Mouse (Mus musculus) limb, embryonic 12.5 days (tissue): ENCODE data around the gene Rfx4. TPM values are rescaled to one million over a fixed set of nuclear protein-coding genes. Genes with fewer than 3 reads are reported as not detected.

Experiments
- ATAC-seq: fragments of 200-750 bp; cut with Nextera tagmentation; 2 replicates; pipeline ENCODE4 v1.8.0; 2017; ENCODE audit warnings: low read depth, moderate TSS enrichment; ENCODE audit not compliant: insufficient number of reproducible peaks, insufficient read depth, low FRiP score, low TSS enrichment
- H3K27ac ChIP-seq: fragments of 300-500 bp; sonication (generic); 2 replicates; pipeline ENCODE4 v1.5.1; 2016; ENCODE audit warnings: mild to moderate bottlenecking, moderate library complexity
- H3K27me3 ChIP-seq: fragments of 300-500 bp; sonication (generic); 2 replicates; pipeline ENCODE4 v1.6.1; 2016; ENCODE audit warnings: mild to moderate bottlenecking, moderate library complexity
- H3K36me3 ChIP-seq: fragments of 300-500 bp; sonication (generic); 2 replicates; pipeline ENCODE4 v1.6.1; 2016; ENCODE audit warnings: mild to moderate bottlenecking, moderate library complexity
- H3K4me1 ChIP-seq: fragments of 300-500 bp; sonication (generic); replicated peaks from 2 replicates; pipeline ENCODE4 v1.6.1; 2016
- H3K4me2 ChIP-seq: fragments of 300-500 bp; sonication (generic); 2 replicates; pipeline ENCODE4 v1.6.1; 2016; ENCODE audit warnings: mild to moderate bottlenecking, moderate library complexity
- H3K4me3 ChIP-seq: fragments of 300-500 bp; sonication (generic); replicated peaks from 2 replicates; pipeline ENCODE4 v1.5.1; 2016; ENCODE audit warnings: mild to moderate bottlenecking
- H3K9ac ChIP-seq: fragments of 300-500 bp; sonication (generic); replicated peaks from 2 replicates; pipeline ENCODE4 v1.6.1; 2016; ENCODE audit warnings: mild to moderate bottlenecking, moderate library complexity
- H3K9me3 ChIP-seq: fragments of 300-500 bp; sonication (generic); 2 replicates; pipeline ENCODE4 v1.6.1; 2016; ENCODE audit warnings: mild to moderate bottlenecking, moderate library complexity
- WGBS: fragments of 180-500 bp; shearing (Covaris S2); methylation state at CpG from one replicate; pipeline ENCODE4 v1.1.7; 2016; 5-methylcytosine and 5-hydroxymethylcytosine counted together
- polyA plus RNA-seq: library from polyadenylated mRNA; unstranded; fragments of >200 nt; fragmentation: Nextera tagmentation; extraction: Ambion mirVana; gene quantifications from 2 replicates; pipeline ENCODE4 v1.2.1, GENCODE M21; 2016

Gene Rfx4
- polyA plus RNA-seq, 1 experiment from 2014 or later = 1.2 TPM

GRCm38 (mm10) chr10:84815676-84816436 is 60.0 kb downstream of the Rfx4 start:
- no peak overlapping the region for H3K9ac ChIP-seq
- H3K27ac ChIP-seq = no peak overlapping the region
- H3K36me3 ChIP-seq = no peaks in the 10 kb centered on the region
- no peaks in the 10 kb centered on the region for H3K9me3 ChIP-seq
- ATAC-seq = no peak
- 73% methylated on average over 4 of the region's 4 CpGs for WGBS
- H3K4me3 ChIP-seq = no peak overlapping the region
- H3K4me1 ChIP-seq = no peaks in the 10 kb centered on the region
- H3K27me3 ChIP-seq = no peaks in the 10 kb centered on the region
- H3K4me2 ChIP-seq = no peak overlapping the region

DNA sequence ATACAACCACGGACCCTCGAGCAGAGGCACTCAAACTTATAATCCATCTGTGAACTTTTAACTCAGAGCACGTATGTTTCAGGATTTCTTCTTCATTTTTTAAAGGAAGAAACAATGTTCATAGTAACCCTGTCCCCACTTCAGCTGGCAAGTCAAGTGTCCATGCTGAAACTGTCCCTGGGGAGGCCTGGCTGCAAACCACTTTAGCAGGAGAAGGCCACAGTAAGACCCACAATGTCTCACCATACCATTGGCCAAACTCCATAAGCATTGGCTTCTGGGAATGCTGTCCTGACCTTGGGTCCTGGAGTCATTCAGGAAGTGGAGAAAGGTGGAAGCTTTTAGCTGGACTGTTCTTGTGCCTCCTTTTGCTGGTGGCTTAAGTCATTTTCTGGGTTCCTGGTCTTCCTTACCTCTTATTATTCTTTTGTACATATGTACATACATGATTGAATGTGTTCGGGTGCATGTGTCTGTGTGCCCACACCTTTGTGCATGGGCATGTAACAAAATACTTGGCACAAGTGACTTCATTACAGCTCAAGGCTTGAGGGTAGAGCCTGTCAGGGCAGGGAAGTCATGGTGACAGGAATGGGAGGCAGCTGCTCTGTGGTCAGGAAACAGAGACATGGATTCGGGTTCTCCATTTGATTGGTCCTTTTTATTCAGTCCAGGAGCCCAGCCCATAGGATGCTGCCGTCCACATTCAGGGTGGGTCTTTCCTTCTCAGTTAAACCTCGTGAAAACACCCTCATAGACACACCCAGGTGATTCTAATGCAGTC is 61.4 kb downstream of the Rfx4 start:
- Histone ChIP-seq H3K36me3 (no peaks in the 10 kb centered on the region), H3K4me2 (no peak overlapping the region), H3K9me3 (no peaks in the 10 kb centered on the region), H3K9ac (no peak overlapping the region), H3K4me1 (no peaks in the 10 kb centered on the region), H3K27me3 (no peaks in the 10 kb centered on the region), H3K4me3 (no peak overlapping the region), H3K27ac (no peak overlapping the region)
- WGBS = 81% methylated on average over 7 of the region's 7 CpGs
- ATAC-seq = no peak

- H3K4me2 ChIP-seq = no peak overlapping the region
- no peak for ATAC-seq
- H3K27me3 ChIP-seq = no peaks in the 10 kb centered on the region
- H3K4me1 ChIP-seq = peaks cover 11% of the 10 kb centered on the region
- WGBS = 42% methylated on average over 6 of the region's 6 CpGs
- H3K4me3 ChIP-seq = no peak overlapping the region
- no peak overlapping the region for H3K27ac ChIP-seq
- H3K9me3 ChIP-seq = no peaks in the 10 kb centered on the region
- H3K36me3 ChIP-seq = no peaks in the 10 kb centered on the region
- no peak overlapping the region for H3K9ac ChIP-seq
Observed at GRCm38 (mm10) chr10:84819669-84820068, 63.8 kb downstream of the Rfx4 start.

- H3K27me3 ChIP-seq = no peaks in the 10 kb centered on the region
- no peak for ATAC-seq
- no peak overlapping the region for H3K4me2 ChIP-seq
- WGBS = 76% methylated on average over 3 of the region's 3 CpGs
- no peaks in the 10 kb centered on the region for H3K9me3 ChIP-seq
- H3K4me3 ChIP-seq = no peak overlapping the region
- H3K36me3 ChIP-seq = no peaks in the 10 kb centered on the region
- H3K4me1 ChIP-seq = peaks cover 11% of the 10 kb centered on the region
- no peak overlapping the region for H3K27ac ChIP-seq
- no peak overlapping the region for H3K9ac ChIP-seq
Observed at GRCm38 (mm10) chr10:84820230-84820629, 64.4 kb downstream of the Rfx4 start.

DNA sequence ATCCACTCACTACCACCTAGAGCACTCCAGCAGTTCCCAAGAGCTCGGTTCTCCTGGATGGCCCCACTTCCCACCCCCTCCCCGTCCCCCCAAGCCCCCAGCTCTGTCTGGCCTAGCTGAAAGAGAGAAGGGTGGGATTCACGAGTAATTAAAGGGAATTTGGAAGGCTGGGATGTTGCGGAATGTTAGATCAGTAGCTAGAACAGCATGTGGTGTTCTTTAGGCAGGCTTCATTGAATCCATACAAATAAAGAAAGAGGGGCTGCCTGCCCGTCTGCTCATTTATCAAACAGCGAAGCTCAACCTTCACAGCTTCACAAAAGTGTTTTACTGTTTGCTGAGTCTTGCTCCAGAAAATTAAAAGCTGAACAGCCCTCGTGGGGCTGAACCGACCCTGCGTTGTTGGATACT is 66.9 kb downstream of the Rfx4 start:
- no peak overlapping the region for H3K4me3 ChIP-seq
- WGBS = 46% methylated on average over 9 of the region's 9 CpGs
- ATAC-seq = no peak

GRCm38 (mm10) chr10:84823621-84824020 is 67.8 kb downstream of the Rfx4 start:
- no peak overlapping the region for H3K4me2 ChIP-seq
- H3K27me3 ChIP-seq = no peaks in the 10 kb centered on the region
- H3K4me1 ChIP-seq = peaks cover 11% of the 10 kb centered on the region
- no peak for ATAC-seq
- H3K4me3 ChIP-seq = no peak overlapping the region
- no peak overlapping the region for H3K9ac ChIP-seq
- H3K9me3 ChIP-seq = no peaks in the 10 kb centered on the region
- no peak overlapping the region for H3K27ac ChIP-seq
- WGBS = 56% methylated on average over 4 of the region's 4 CpGs
- no peaks in the 10 kb centered on the region for H3K36me3 ChIP-seq

More for the DNA sequence above, 66.9 kb downstream of the Rfx4 start:
- Histone ChIP-seq H3K36me3 (no peaks in the 10 kb centered on the region), H3K4me1 (peaks cover 11% of the 10 kb centered on the region), H3K4me2 (no peak overlapping the region), H3K9me3 (no peaks in the 10 kb centered on the region), H3K27ac (no peak overlapping the region), H3K27me3 (no peaks in the 10 kb centered on the region), H3K9ac (no peak overlapping the region)

DNA sequence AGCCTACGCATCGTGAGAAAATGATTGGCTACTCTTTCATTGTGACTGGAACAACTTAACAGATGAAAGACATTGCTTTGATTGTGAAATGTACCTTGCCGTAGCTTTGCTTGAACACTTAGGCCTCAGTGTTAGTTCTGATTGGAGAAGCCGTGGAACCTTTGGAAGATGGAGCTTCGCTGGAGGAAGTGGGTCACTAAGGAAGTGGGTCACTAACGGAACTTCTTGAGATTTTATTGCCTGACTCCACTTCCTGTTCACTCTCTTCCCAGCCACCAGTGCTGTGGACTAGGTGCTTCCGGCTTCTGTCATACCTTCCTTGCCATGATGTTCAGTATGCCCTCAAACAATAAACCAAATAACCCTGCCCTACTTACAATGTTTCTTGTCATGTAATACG is 73.1 kb downstream of the Rfx4 start:
- H3K4me3 ChIP-seq = no peak overlapping the region
- 82% methylated on average over 8 of the region's 8 CpGs for WGBS
- ATAC-seq = no peak
- no peaks in the 10 kb centered on the region for H3K9me3 ChIP-seq
- H3K9ac ChIP-seq = no peak overlapping the region
- 0 out of 2 replicates have a peak, but pooled peaks cover 4% of the 10 kb centered on the region for H3K4me1 ChIP-seq
- H3K36me3 ChIP-seq = no peaks in the 10 kb centered on the region
- H3K27me3 ChIP-seq = no peaks in the 10 kb centered on the region
- 0 out of 2 replicates have a peak overlapping the region, but pooled peaks have one; percentile 8 for H3K27ac ChIP-seq
- no peak overlapping the region for H3K4me2 ChIP-seq

DNA sequence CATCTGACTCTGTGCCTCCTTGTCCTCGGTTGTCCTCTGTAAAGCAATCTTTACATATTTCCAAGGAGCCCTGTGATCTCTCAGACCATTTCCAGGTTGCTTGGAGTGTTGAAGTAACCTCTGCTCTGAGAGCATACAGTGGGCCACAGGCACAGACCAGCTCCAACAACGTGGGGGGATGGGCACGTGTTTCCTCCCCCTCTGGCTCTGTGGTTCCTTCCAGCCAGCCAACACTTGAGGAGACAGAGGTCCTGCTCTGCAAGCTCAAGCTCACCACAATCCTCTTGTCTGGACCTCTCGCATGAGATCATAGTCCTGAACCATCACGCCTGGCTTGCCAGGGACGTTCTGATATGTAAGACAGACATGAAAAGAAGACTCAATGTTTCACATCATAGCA is 79.7 kb downstream of the Rfx4 start:
- Histone ChIP-seq H3K4me2 (no peak overlapping the region), H3K9ac (no peak overlapping the region), H3K36me3 (no peaks in the 10 kb centered on the region), H3K9me3 (no peaks in the 10 kb centered on the region), H3K27ac (no peak overlapping the region), H3K4me1 (0 out of 2 replicates have a peak, but pooled peaks cover 12% of the 10 kb centered on the region), H3K4me3 (no peak overlapping the region), H3K27me3 (no peaks in the 10 kb centered on the region)
- ATAC-seq = no peak
- 70% methylated on average over 6 of the region's 6 CpGs for WGBS

- Histone ChIP-seq H3K27ac (no peak overlapping the region), H3K4me3 (no peak overlapping the region), H3K4me2 (no peak overlapping the region), H3K36me3 (no peaks in the 10 kb centered on the region), H3K9ac (no peak overlapping the region), H3K9me3 (no peaks in the 10 kb centered on the region), H3K4me1 (0 out of 2 replicates have a peak, but pooled peaks cover 8% of the 10 kb centered on the region), H3K27me3 (no peaks in the 10 kb centered on the region)
- 15% methylated on average over 4 of the region's 4 CpGs for WGBS
- ATAC-seq = no peak
Observed at GRCm38 (mm10) chr10:84836104-84836503, 80.2 kb downstream of the Rfx4 start.

GRCm38 (mm10) chr10:84837355-84837754 is 81.5 kb downstream of the Rfx4 start:
- Histone ChIP-seq H3K9ac (no peak overlapping the region), H3K4me1 (0 out of 2 replicates have a peak, but pooled peaks cover 10% of the 10 kb centered on the region), H3K36me3 (no peaks in the 10 kb centered on the region), H3K9me3 (no peaks in the 10 kb centered on the region), H3K4me2 (no peak overlapping the region), H3K27me3 (0 out of 2 replicates have a peak, but pooled peaks cover under 1% of the 10 kb centered on the region), H3K27ac (no peak overlapping the region), H3K4me3 (no peak overlapping the region)
- 87% methylated on average over 2 of the region's 2 CpGs for WGBS
- no peak for ATAC-seq

DNA sequence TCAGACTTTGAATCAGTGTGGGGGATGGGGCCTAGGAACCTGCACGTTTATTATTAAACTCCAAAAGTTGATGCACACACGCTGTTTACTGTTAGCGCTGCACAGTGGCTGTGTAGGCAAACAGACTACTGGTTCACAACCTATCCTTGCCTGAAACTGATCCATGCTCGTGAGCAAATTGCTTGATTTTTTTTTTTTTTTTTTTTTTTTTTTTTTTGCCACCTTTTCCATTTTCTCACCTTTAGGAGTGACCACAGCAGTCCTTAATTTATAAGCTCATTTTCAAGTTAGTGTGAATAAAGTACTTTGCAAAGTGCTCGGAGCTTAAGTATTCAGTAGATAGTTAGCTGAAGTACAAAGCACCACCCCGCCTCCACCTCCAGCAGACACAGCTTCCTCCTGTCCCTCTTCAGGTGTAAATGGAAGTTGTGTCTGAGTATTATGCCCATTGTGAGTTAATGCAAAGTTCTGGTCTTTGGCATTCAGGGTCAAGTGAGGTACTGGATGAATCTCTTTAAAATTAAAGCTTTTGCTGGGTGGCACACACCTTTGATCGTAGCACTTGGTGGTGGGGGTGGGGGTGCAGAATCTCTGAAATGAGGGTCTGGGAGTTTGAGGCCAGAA is 83.1 kb downstream of the Rfx4 start:
- WGBS = 55% methylated on average over 7 of the region's 7 CpGs
- no peak overlapping the region for H3K27ac ChIP-seq
- H3K36me3 ChIP-seq = no peaks in the 10 kb centered on the region
- H3K4me1 ChIP-seq = 0 out of 2 replicates have a peak, but pooled peaks cover 12% of the 10 kb centered on the region
- H3K4me2 ChIP-seq = no peak overlapping the region
- H3K9me3 ChIP-seq = no peaks in the 10 kb centered on the region
- H3K9ac ChIP-seq = no peak overlapping the region
- H3K27me3 ChIP-seq = peaks cover 5% of the 10 kb centered on the region; the same call in 1 of the 2 replicates
- ATAC-seq = no peak
- no peak overlapping the region for H3K4me3 ChIP-seq
